Mouse (Mus musculus) neural tube, embryonic 15.5 days (tissue): ENCODE results near the gene Sdf2. TPM values are rescaled to one million over a fixed set of nuclear protein-coding genes. Genes with fewer than 3 reads are reported as not detected.

Experiments used
- ATAC-seq: fragments of 200-750 bp; cut with Nextera tagmentation; 2 replicates; pipeline ENCODE4 v1.8.0; 2017; ENCODE audit warnings: mild to moderate bottlenecking, moderate TSS enrichment, moderate library complexity; ENCODE audit not compliant: low FRiP score
- H3K27ac ChIP-seq: fragments of 300-500 bp; sonication (generic); replicated peaks from 2 replicates; pipeline ENCODE4 v1.5.1; 2015; ENCODE audit warnings: mild to moderate bottlenecking, inconsistent platforms
- H3K27me3 ChIP-seq: fragments of 300-500 bp; sonication (generic); replicated peaks from 2 replicates; pipeline ENCODE4 v1.6.1; 2015; ENCODE audit warnings: inconsistent platforms
- H3K36me3 ChIP-seq: fragments of 300-500 bp; sonication (generic); 2 replicates; pipeline ENCODE4 v1.6.1; 2015; ENCODE audit warnings: inconsistent platforms
- H3K4me1 ChIP-seq: fragments of 300-500 bp; sonication (generic); 2 replicates; pipeline ENCODE4 v1.6.1; 2015; ENCODE audit warnings: inconsistent platforms
- H3K4me2 ChIP-seq: fragments of 300-500 bp; sonication (generic); 2 replicates; pipeline ENCODE4 v1.6.1; 2015; ENCODE audit warnings: inconsistent platforms, mild to moderate bottlenecking, moderate library complexity
- H3K4me3 ChIP-seq: fragments of 300-500 bp; sonication (generic); replicated peaks from 2 replicates; pipeline ENCODE4 v1.5.1; 2015; ENCODE audit warnings: mild to moderate bottlenecking, inconsistent platforms
- H3K9ac ChIP-seq: fragments of 300-500 bp; sonication (generic); replicated peaks from 2 replicates; pipeline ENCODE4 v1.6.1; 2015; ENCODE audit warnings: mild to moderate bottlenecking, inconsistent platforms
- H3K9me3 ChIP-seq: fragments of 300-500 bp; sonication (generic); replicated peaks from 2 replicates; pipeline ENCODE4 v1.6.1; 2016; ENCODE audit warnings: inconsistent platforms
- WGBS: fragments of 180-500 bp; shearing (Covaris S2); methylation state at CpG from one replicate; pipeline ENCODE4 v1.1.7; 2015; ENCODE audit warnings: mixed read lengths; 5-methylcytosine and 5-hydroxymethylcytosine counted together
- polyA plus RNA-seq: library from polyadenylated mRNA; unstranded; fragments of >200 nt; fragmentation: Nextera tagmentation; extraction: Ambion mirVana; gene quantifications from 2 replicates; pipeline ENCODE4 v1.2.1, GENCODE M21; 2015

Gene Sdf2
- polyA plus RNA-seq, 1 experiment from 2014 or later: 97.1 TPM

- Histone ChIP-seq H3K9ac (no peak overlapping the region), H3K4me2 (no peak overlapping the region), H3K27ac (no peak overlapping the region), H3K4me1 (no peaks in the 10 kb centered on the region), H3K9me3 (no peaks in the 10 kb centered on the region), H3K36me3 (peaks cover 78% of the 10 kb centered on the region), H3K27me3 (no peaks in the 10 kb centered on the region), H3K4me3 (no peak overlapping the region)
- 95% methylated on average over 6 of the region's 6 CpGs for WGBS
- no peak for ATAC-seq
These were observed 14.0 kb upstream of the Sdf2 start for GRCm38 (mm10) chr11:78231518-78231917.

- peaks cover 33% of the 10 kb centered on the region for H3K4me1 ChIP-seq
- H3K27ac ChIP-seq: no peak overlapping the region
- WGBS: 73% methylated on average over 9 of the region's 9 CpGs
- ATAC-seq: peak; percentile 41; the same call in 1 of the 2 replicates
- no peak overlapping the region for H3K4me3 ChIP-seq
- H3K4me2 ChIP-seq: no peak overlapping the region
- H3K36me3 ChIP-seq: peaks cover 7% of the 10 kb centered on the region
- H3K9me3 ChIP-seq: no peaks in the 10 kb centered on the region
- H3K27me3 ChIP-seq: no peaks in the 10 kb centered on the region
- H3K9ac ChIP-seq: no peak overlapping the region
These were observed 5.2 kb upstream of the Sdf2 start for GRCm38 (mm10) chr11:78240193-78240857.

- Histone ChIP-seq H3K9me3 (no peaks in the 10 kb centered on the region), H3K4me2 (peak overlapping the region; percentile 75), H3K36me3 (0 out of 2 replicates have a peak, but pooled peaks cover 2% of the 10 kb centered on the region), H3K4me1 (peaks cover 63% of the 10 kb centered on the region), H3K4me3 (peak overlapping the region; percentile 92), H3K27ac (peak overlapping the region; percentile 99), H3K27me3 (no peaks in the 10 kb centered on the region), H3K9ac (peak overlapping the region; percentile 94)
- peak; percentile 30; the same call in 1 of the 2 replicates for ATAC-seq
- 0% methylated on average over 19 of the region's 19 CpGs for WGBS
These were observed 302 bp upstream of the Sdf2 start for GRCm38 (mm10) chr11:78245261-78245626.

GRCm38 (mm10) chr11:78246318-78247011 is 919 bp downstream of the Sdf2 start:
- no peaks in the 10 kb centered on the region for H3K9me3 ChIP-seq
- peak overlapping the region; percentile 94 for H3K9ac ChIP-seq
- H3K4me1 ChIP-seq: peaks cover 58% of the 10 kb centered on the region
- H3K36me3 ChIP-seq: peaks cover 7% of the 10 kb centered on the region
- peak overlapping the region; percentile 92 for H3K4me3 ChIP-seq
- H3K27me3 ChIP-seq: no peaks in the 10 kb centered on the region
- 54% methylated on average over 7 of the region's 7 CpGs for WGBS
- H3K27ac ChIP-seq: peak overlapping the region; percentile 99
- H3K4me2 ChIP-seq: peak overlapping the region; percentile 75
- ATAC-seq: no peak

- H3K4me2 ChIP-seq: peak overlapping the region; percentile 75
- WGBS: 74% methylated on average over 3 of the region's 3 CpGs
- peak overlapping the region; percentile 92; the same call in 1 of the 2 replicates for H3K4me3 ChIP-seq
- H3K36me3 ChIP-seq: peaks cover 12% of the 10 kb centered on the region
- no peaks in the 10 kb centered on the region for H3K27me3 ChIP-seq
- no peaks in the 10 kb centered on the region for H3K9me3 ChIP-seq
- H3K9ac ChIP-seq: no peak overlapping the region
- ATAC-seq: no peak
- peaks cover 58% of the 10 kb centered on the region for H3K4me1 ChIP-seq
- H3K27ac ChIP-seq: no peak overlapping the region
These were observed 1.4 kb downstream of the Sdf2 start for GRCm38 (mm10) chr11:78247012-78247348.

GRCm38 (mm10) chr11:78247727-78248140 is 2.2 kb downstream of the Sdf2 start:
- Histone ChIP-seq H3K27ac (no peak overlapping the region), H3K27me3 (no peaks in the 10 kb centered on the region), H3K4me3 (no peak overlapping the region), H3K4me2 (peak overlapping the region; percentile 20), H3K9me3 (no peaks in the 10 kb centered on the region), H3K9ac (peak overlapping the region; percentile 14; the same call in 1 of the 2 replicates), H3K4me1 (peaks cover 57% of the 10 kb centered on the region), H3K36me3 (peaks cover 18% of the 10 kb centered on the region)
- ATAC-seq: no peak
- WGBS: 59% methylated on average over 4 of the region's 4 CpGs

GRCm38 (mm10) chr11:78256618-78257017 is 11.1 kb downstream of the Sdf2 start:
- Histone ChIP-seq H3K4me2 (no peak overlapping the region), H3K27ac (no peak overlapping the region), H3K4me1 (no peaks in the 10 kb centered on the region), H3K9me3 (no peaks in the 10 kb centered on the region), H3K4me3 (no peak overlapping the region), H3K9ac (no peak overlapping the region), H3K27me3 (peaks cover 7% of the 10 kb centered on the region; the same call in 1 of the 2 replicates), H3K36me3 (peaks cover 31% of the 10 kb centered on the region)
- WGBS: 100% methylated on average over 1 of the region's 1 CpGs
- no peak for ATAC-seq

GRCm38 (mm10) chr11:78260489-78261258 is 15.1 kb downstream of the Sdf2 start:
- Histone ChIP-seq H3K4me2 (peak overlapping the region; percentile 72), H3K36me3 (peaks cover 24% of the 10 kb centered on the region), H3K4me3 (peak overlapping the region; percentile 93), H3K9me3 (no peaks in the 10 kb centered on the region), H3K9ac (no peak overlapping the region), H3K27me3 (peaks cover 7% of the 10 kb centered on the region; the same call in 1 of the 2 replicates), H3K4me1 (peaks cover 17% of the 10 kb centered on the region), H3K27ac (no peak overlapping the region)
- 95% methylated on average over 2 of the region's 2 CpGs for WGBS
- no peak for ATAC-seq

GRCm38 (mm10) chr11:78261380-78262352 is 16.1 kb downstream of the Sdf2 start, which contains the start of gene 2610507B11Rik:
Gene 2610507B11Rik (plus strand): TSS chr11:78261752.
- ATAC-seq: peak; percentile 98
- under 1% methylated on average over 89 of the region's 115 CpGs for WGBS
- peaks cover 28% of the 10 kb centered on the region for H3K36me3 ChIP-seq
- H3K4me2 ChIP-seq: peak within 1 kb of the TSS; percentile 72
- H3K27me3 ChIP-seq: peaks cover 7% of the 10 kb centered on the region; the same call in 1 of the 2 replicates
- H3K4me1 ChIP-seq: peaks cover 17% of the 10 kb centered on the region
- peak within 1 kb of the TSS; percentile 90 for H3K27ac ChIP-seq
- peak within 1 kb of the TSS; percentile 83 for H3K9ac ChIP-seq
- no peaks in the 10 kb centered on the region for H3K9me3 ChIP-seq
- H3K4me3 ChIP-seq: peak within 1 kb of the TSS; percentile 93

GRCm38 (mm10) chr11:78262550-78262949 is 17.0 kb downstream of the Sdf2 start:
- peaks cover 7% of the 10 kb centered on the region; the same call in 1 of the 2 replicates for H3K27me3 ChIP-seq
- peak overlapping the region; percentile 72 for H3K4me2 ChIP-seq
- H3K4me3 ChIP-seq: peak overlapping the region; percentile 93
- H3K27ac ChIP-seq: peak overlapping the region; percentile 90; the same call in 1 of the 2 replicates
- peaks cover 17% of the 10 kb centered on the region for H3K4me1 ChIP-seq
- ATAC-seq: no peak
- peak overlapping the region; percentile 83; the same call in 1 of the 2 replicates for H3K9ac ChIP-seq
- H3K36me3 ChIP-seq: peaks cover 35% of the 10 kb centered on the region
- no peaks in the 10 kb centered on the region for H3K9me3 ChIP-seq
- 3% methylated on average over 8 of the region's 8 CpGs for WGBS
